Mouse (Mus musculus) hindbrain, embryonic 16.5 days (tissue): ENCODE data around the gene Slc22a18. TPM values are rescaled to one million over a fixed set of nuclear protein-coding genes. Genes with fewer than 3 reads are reported as not detected.

Experiments
- ATAC-seq: fragments of 200-750 bp; cut with Nextera tagmentation; 2 replicates; pipeline ENCODE4 v1.8.0; 2017; ENCODE audit warnings: moderate TSS enrichment, moderate library complexity
- H3K27ac ChIP-seq: fragments of 300-500 bp; sonication (generic); 2 replicates; pipeline ENCODE4 v1.5.1; 2014; ENCODE audit warnings: low read depth, mild to moderate bottlenecking, control low read depth, low read length, moderate library complexity
- H3K27me3 ChIP-seq: fragments of 300-500 bp; sonication (generic); replicated peaks from 2 replicates; pipeline ENCODE4 v1.6.1; 2014; ENCODE audit warnings: low read length; ENCODE audit not compliant: control insufficient read depth, insufficient read depth
- H3K36me3 ChIP-seq: fragments of 300-500 bp; sonication (generic); 2 replicates; pipeline ENCODE4 v1.6.1; 2014; ENCODE audit warnings: mild to moderate bottlenecking, low read length, moderate library complexity, mixed read lengths; ENCODE audit not compliant: control insufficient read depth, insufficient read depth
- H3K4me1 ChIP-seq: fragments of 300-500 bp; sonication (generic); 2 replicates; pipeline ENCODE4 v1.6.1; 2014; ENCODE audit warnings: low read depth, low read length; ENCODE audit not compliant: control insufficient read depth, insufficient read depth
- H3K4me2 ChIP-seq: fragments of 300-500 bp; sonication (generic); 2 replicates; pipeline ENCODE4 v1.6.1; 2014; ENCODE audit warnings: mild to moderate bottlenecking, low read length, control low read depth, moderate library complexity
- H3K4me3 ChIP-seq: fragments of 300-500 bp; sonication (generic); 2 replicates; pipeline ENCODE4 v1.5.1; 2014; ENCODE audit warnings: mild to moderate bottlenecking, low read length, control low read depth, moderate library complexity
- H3K9ac ChIP-seq: fragments of 300-500 bp; sonication (generic); 2 replicates; pipeline ENCODE4 v1.6.1; 2014; ENCODE audit warnings: low read depth, mild to moderate bottlenecking, control low read depth, low read length, moderate library complexity
- H3K9me3 ChIP-seq: fragments of 300-500 bp; sonication (generic); 2 replicates; pipeline ENCODE4 v1.6.1; 2014; ENCODE audit warnings: mild to moderate bottlenecking, low read length, moderate library complexity; ENCODE audit not compliant: control insufficient read depth
- WGBS: fragments of 180-500 bp; shearing (Covaris S2); extraction: QIAGEN DNeasy Blood & Tissue Kit; methylation state at CpG from one replicate; pipeline ENCODE4 v1.1.7; 2014; 5-methylcytosine and 5-hydroxymethylcytosine counted together
- polyA plus RNA-seq: library from polyadenylated mRNA; unstranded; fragments of >200 nt; fragmentation: Nextera tagmentation; extraction: Ambion mirVana; gene quantifications from 2 replicates; pipeline ENCODE4 v1.2.1, GENCODE M21; 2015

Slc22a18 gene
- polyA plus RNA-seq, 1 experiment from 2014 or later, result 0.79 TPM

GRCm38 (mm10) chr7:143475876-143476275 is 2.3 kb downstream of the Slc22a18 start:
- H3K9me3 ChIP-seq, result no peaks in the 10 kb centered on the region
- no peak for ATAC-seq
- H3K27me3 ChIP-seq, result no peaks in the 10 kb centered on the region
- H3K9ac ChIP-seq, result no peak overlapping the region
- 83% methylated on average over 11 of the region's 11 CpGs for WGBS
- H3K36me3 ChIP-seq, result no peaks in the 10 kb centered on the region
- no peak overlapping the region for H3K4me2 ChIP-seq
- no peak overlapping the region for H3K27ac ChIP-seq
- H3K4me3 ChIP-seq, result no peak overlapping the region
- H3K4me1 ChIP-seq, result no peaks in the 10 kb centered on the region

GRCm38 (mm10) chr7:143476702-143477335 is 3.3 kb downstream of the Slc22a18 start:
- Histone ChIP-seq H3K4me2 (no peak overlapping the region), H3K9me3 (no peaks in the 10 kb centered on the region), H3K36me3 (no peaks in the 10 kb centered on the region), H3K4me3 (no peak overlapping the region), H3K4me1 (no peaks in the 10 kb centered on the region), H3K9ac (no peak overlapping the region), H3K27me3 (no peaks in the 10 kb centered on the region), H3K27ac (no peak overlapping the region)
- no peak for ATAC-seq
- WGBS, result 93% methylated on average over 3 of the region's 3 CpGs

- Histone ChIP-seq H3K4me1 (no peaks in the 10 kb centered on the region), H3K4me2 (no peak overlapping the region), H3K27me3 (no peaks in the 10 kb centered on the region), H3K27ac (no peak overlapping the region), H3K4me3 (no peak overlapping the region), H3K9ac (no peak overlapping the region), H3K9me3 (no peaks in the 10 kb centered on the region), H3K36me3 (no peaks in the 10 kb centered on the region)
- ATAC-seq, result no peak
- 88% methylated on average over 5 of the region's 5 CpGs for WGBS
Measured at GRCm38 (mm10) chr7:143477800-143478199, 4.3 kb downstream of the Slc22a18 start.

- Histone ChIP-seq H3K4me3 (no peak overlapping the region), H3K4me1 (no peaks in the 10 kb centered on the region), H3K36me3 (no peaks in the 10 kb centered on the region), H3K27ac (no peak overlapping the region), H3K4me2 (no peak overlapping the region), H3K27me3 (no peaks in the 10 kb centered on the region), H3K9ac (no peak overlapping the region), H3K9me3 (no peaks in the 10 kb centered on the region)
- ATAC-seq, result no peak
- WGBS, result 30% methylated on average over 13 of the region's 13 CpGs
Measured at GRCm38 (mm10) chr7:143480498-143480897, 7.0 kb downstream of the Slc22a18 start.

- Histone ChIP-seq H3K9me3 (no peaks in the 10 kb centered on the region), H3K4me3 (no peak overlapping the region), H3K4me2 (no peak overlapping the region), H3K36me3 (no peaks in the 10 kb centered on the region), H3K4me1 (no peaks in the 10 kb centered on the region), H3K27ac (no peak overlapping the region), H3K9ac (no peak overlapping the region), H3K27me3 (no peaks in the 10 kb centered on the region)
- ATAC-seq, result no peak
- 53% methylated on average over 5 of the region's 5 CpGs for WGBS
Measured at GRCm38 (mm10) chr7:143481806-143482387, 8.4 kb downstream of the Slc22a18 start.

- Histone ChIP-seq H3K9ac (no peak overlapping the region), H3K4me3 (no peak overlapping the region), H3K9me3 (no peaks in the 10 kb centered on the region), H3K27me3 (no peaks in the 10 kb centered on the region), H3K36me3 (no peaks in the 10 kb centered on the region), H3K4me2 (no peak overlapping the region), H3K27ac (no peak overlapping the region), H3K4me1 (no peaks in the 10 kb centered on the region)
- no peak for ATAC-seq
- 10% methylated on average over 6 of the region's 6 CpGs for WGBS
Measured at GRCm38 (mm10) chr7:143482541-143482940, 9.0 kb downstream of the Slc22a18 start.

GRCm38 (mm10) chr7:143489735-143490134 is 16.2 kb downstream of the Slc22a18 start:
- H3K4me2 ChIP-seq, result no peak overlapping the region
- H3K4me1 ChIP-seq, result no peaks in the 10 kb centered on the region
- 78% methylated on average over 6 of the region's 6 CpGs for WGBS
- H3K4me3 ChIP-seq, result no peak overlapping the region
- H3K9me3 ChIP-seq, result no peaks in the 10 kb centered on the region
- no peak overlapping the region for H3K27ac ChIP-seq
- H3K9ac ChIP-seq, result no peak overlapping the region
- ATAC-seq, result no peak
- H3K36me3 ChIP-seq, result no peaks in the 10 kb centered on the region
- no peaks in the 10 kb centered on the region for H3K27me3 ChIP-seq

- Histone ChIP-seq H3K4me2 (no peak overlapping the region), H3K27ac (no peak overlapping the region), H3K4me3 (no peak overlapping the region), H3K36me3 (no peaks in the 10 kb centered on the region), H3K4me1 (no peaks in the 10 kb centered on the region), H3K9ac (no peak overlapping the region), H3K27me3 (no peaks in the 10 kb centered on the region), H3K9me3 (no peaks in the 10 kb centered on the region)
- ATAC-seq, result no peak
- 89% methylated on average over 6 of the region's 6 CpGs for WGBS
Measured at GRCm38 (mm10) chr7:143493616-143494126, 20.1 kb downstream of the Slc22a18 start.

- 84% methylated on average over 8 of the region's 8 CpGs for WGBS
Measured at GRCm38 (mm10) chr7:143495104-143495961, 21.8 kb downstream of the Slc22a18 start.

More at GRCm38 (mm10) chr7:143495104-143495961, 21.8 kb downstream of the Slc22a18 start:
- Histone ChIP-seq H3K9me3 (no peaks in the 10 kb centered on the region), H3K27ac (no peak overlapping the region), H3K4me1 (no peaks in the 10 kb centered on the region), H3K4me2 (no peak overlapping the region), H3K9ac (no peak overlapping the region), H3K27me3 (peaks cover 11% of the 10 kb centered on the region), H3K4me3 (no peak overlapping the region), H3K36me3 (no peaks in the 10 kb centered on the region)
- no peak for ATAC-seq
